Mouse (Mus musculus) liver, adult (tissue): ENCODE results near the gene Nbea.

ENCODE experiments used
- GATA4 ChIP-seq: IDR thresholded peaks from 2 replicates; pipeline ENCODE4 v1.6.1; 2014; ENCODE audit warnings: mild to moderate bottlenecking, low read length; ENCODE audit not compliant: insufficient replicate concordance

The Nbea gene

DNA sequence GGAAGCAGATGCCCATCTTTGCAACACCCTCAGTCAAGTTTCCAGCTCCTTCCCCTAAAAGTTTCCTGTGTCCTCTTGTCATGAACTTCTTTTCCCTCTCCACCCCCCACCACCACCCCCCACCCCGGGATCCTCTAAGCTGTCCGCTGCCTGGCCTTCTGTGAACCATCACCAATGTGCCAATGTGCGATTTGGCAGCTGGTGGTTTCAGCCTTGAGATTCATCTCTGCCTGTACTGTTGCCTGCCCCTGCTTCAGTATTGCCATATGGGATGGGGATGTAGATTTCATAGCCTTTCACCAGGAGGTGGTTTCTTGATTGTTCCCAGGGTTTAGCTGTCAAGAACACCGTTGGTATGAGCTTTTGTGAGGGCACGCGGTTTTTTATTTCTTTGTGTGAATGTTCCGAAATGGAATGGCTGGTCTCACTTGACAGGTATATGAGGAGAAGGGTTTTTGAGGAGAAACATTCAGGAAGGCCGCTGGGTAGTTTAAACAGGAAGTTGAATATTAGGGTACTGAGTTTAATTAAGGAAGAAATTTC lies 594.0 kb downstream of the Nbea start:
- no peak for TF ChIP-seq GATA4

GRCm38 (mm10) chr3:55587972-55588946 lies 595.2 kb downstream of the Nbea start:
- TF ChIP-seq GATA4 = no peak

- no peak for TF ChIP-seq GATA4
These were observed 596.0 kb downstream of the Nbea start for GRCm38 (mm10) chr3:55587434-55587971.
